ENCODE assay signal across 12 mouse cellular contexts in the genomic region with DNA sequence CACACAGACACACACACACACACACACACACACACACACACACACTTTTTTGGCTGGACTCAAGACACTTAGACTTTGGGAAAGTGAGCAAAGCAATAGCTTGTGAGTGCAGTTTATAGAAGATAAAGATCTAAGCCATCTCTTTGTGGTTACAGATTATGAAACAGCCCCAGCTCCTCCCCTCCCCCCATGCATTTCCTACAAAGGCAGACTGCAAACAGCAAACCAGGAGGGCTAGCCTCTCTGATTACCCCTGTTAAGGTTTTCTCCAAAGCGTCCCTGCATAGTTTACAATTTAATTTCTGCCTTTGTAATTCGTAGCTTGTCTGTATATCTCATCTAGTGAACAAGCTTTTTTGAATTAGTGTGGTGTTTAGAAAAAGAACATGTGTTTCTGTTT.
A peak's percentile ranks its signal among the peaks of the same experiment; 100 is the strongest.
DNase-seq lines count a peak whose midpoint lies in the region; ATAC-seq lines count a peak whose summit lies in the region.
"Had no signal": no experiment of that assay in that cellular context is flagged by ENCODE, and none has a peak within 500 bp of the region (broad histone marks: within the 10 kb centered on the region; RNA-seq: fewer than 3 reads in every experiment).

No protein-coding gene starts in this region.

- 0 out of 2 replicates have a peak, but pooled peaks cover 2% of the 10 kb centered on the region for H3K4me1 ChIP-seq in intestine, embryonic 15.5 days (replicated peaks)

- H3K27ac ChIP-seq in intestine, embryonic 15.5 days = no peak overlapping the region
- H3K27ac ChIP-seq: liver, embryonic 15.5 days had no signal

- no peaks in the 10 kb centered on the region for H3K9me3 ChIP-seq in intestine, embryonic 15.5 days
- H3K9me3 ChIP-seq: liver, embryonic 15.5 days had no signal

- no peak overlapping the region for H3K4me2 ChIP-seq in intestine, embryonic 15.5 days (replicated peaks)
- H3K4me2 ChIP-seq: liver, embryonic 15.5 days had no signal

- no peaks in the 10 kb centered on the region for H3K27me3 ChIP-seq in intestine, embryonic 15.5 days (replicated peaks)
- H3K27me3 ChIP-seq: CH12.LX; liver, embryonic 15.5 days had no signal

- 32% methylated on average over 2 of the region's 2 CpGs for WGBS in intestine, embryonic 15.5 days

- H3K4me3 ChIP-seq in intestine, embryonic 15.5 days (replicated peaks) = no peak overlapping the region
- H3K4me3 ChIP-seq: liver, embryonic 15.5 days had no signal

- no peak overlapping the region for H3K9ac ChIP-seq in intestine, embryonic 15.5 days
- H3K9ac ChIP-seq: liver, embryonic 15.5 days had no signal

- no peak for ATAC-seq in intestine, embryonic 15.5 days
- ATAC-seq: forebrain, embryonic 16.5 days; intestine, embryonic 16.5 days had no signal

- peak; percentile 36 for DNase-seq in embryo, embryonic 11 days
- DNase-seq in embryo, embryonic 10 days (ENCODE audit: low spot score) = no peak
- DNase-seq in 3134 (ENCODE audit: extremely low read depth, insufficient read length, low spot score) (peak; percentile 15), adipocyte (ENCODE audit: low spot score) (peak; percentile 69)
- DNase-seq in induced T-regulatory cell, adult 2 months (ENCODE audit: low read depth) = peak; percentile 72
- DNase-seq in right cerebral cortex, postnatal 25 days = no peak
- DNase-seq in cerebellum, adult 11-12 months = no peak

- H3K36me3 ChIP-seq in intestine, embryonic 15.5 days = no peaks in the 10 kb centered on the region
- H3K36me3 ChIP-seq: liver, embryonic 15.5 days had no signal

Comparison
In these comparisons a context has a peak if more than half of its experiments do, and no peak if none do; other contexts are left out.
1. DNase-seq: peak in embryo, embryonic 11 days (single experiment), 3134 (single experiment), adipocyte (single experiment) and induced T-regulatory cell, adult 2 months (single experiment); none in embryo, embryonic 10 days (single experiment), right cerebral cortex, postnatal 25 days (single experiment) and cerebellum, adult 11-12 months (single experiment).